Mouse (Mus musculus) heart, embryonic 15.5 days (tissue): ENCODE data around the gene Thap4. TPM values are rescaled to one million over a fixed set of nuclear protein-coding genes. Genes with fewer than 3 reads are reported as not detected.
"Not testable (repeated sequence)": the region's sequence is repeated elsewhere in the genome, so short reads cannot be mapped to it uniquely, and the experiment has no call there.

Experiments used
- ATAC-seq: fragments of 200-750 bp; cut with Nextera tagmentation; replicated peaks from 2 replicates; pipeline ENCODE4 v1.8.0; 2017; ENCODE audit warnings: low read depth, moderate TSS enrichment; ENCODE audit not compliant: insufficient number of reproducible peaks, insufficient read depth, low FRiP score
- H3K27ac ChIP-seq: fragments of 300-500 bp; sonication (generic); 2 replicates; pipeline ENCODE4 v1.5.1; 2015; ENCODE audit warnings: mild to moderate bottlenecking, inconsistent platforms
- H3K27me3 ChIP-seq: fragments of 300-500 bp; sonication (generic); 2 replicates; pipeline ENCODE4 v1.6.1; 2015; ENCODE audit warnings: inconsistent platforms
- H3K36me3 ChIP-seq: fragments of 300-500 bp; sonication (generic); 2 replicates; pipeline ENCODE4 v1.6.1; 2015; ENCODE audit warnings: mild to moderate bottlenecking, inconsistent platforms
- H3K4me1 ChIP-seq: fragments of 300-500 bp; sonication (generic); replicated peaks from 2 replicates; pipeline ENCODE4 v1.6.1; 2015; ENCODE audit warnings: inconsistent platforms
- H3K4me2 ChIP-seq: fragments of 300-500 bp; sonication (generic); 2 replicates; pipeline ENCODE4 v1.6.1; 2015; ENCODE audit warnings: inconsistent platforms, mild to moderate bottlenecking, moderate library complexity
- H3K4me3 ChIP-seq: fragments of 300-500 bp; sonication (generic); 2 replicates; pipeline ENCODE4 v1.5.1; 2015; ENCODE audit warnings: mild to moderate bottlenecking, inconsistent platforms
- H3K9ac ChIP-seq: fragments of 300-500 bp; sonication (generic); 2 replicates; pipeline ENCODE4 v1.6.1; 2015; ENCODE audit warnings: mild to moderate bottlenecking, inconsistent platforms
- H3K9me3 ChIP-seq: fragments of 300-500 bp; sonication (generic); replicated peaks from 2 replicates; pipeline ENCODE4 v1.6.1; 2016; ENCODE audit warnings: inconsistent platforms
- WGBS: fragments of 180-500 bp; shearing (Covaris S2); methylation state at CpG from one replicate; pipeline ENCODE4 v1.1.7; 2015; ENCODE audit warnings: mixed read lengths; 5-methylcytosine and 5-hydroxymethylcytosine counted together
- polyA plus RNA-seq: library from polyadenylated mRNA; unstranded; fragments of >200 nt; fragmentation: Nextera tagmentation; extraction: Ambion mirVana; gene quantifications from 2 replicates; pipeline ENCODE4 v1.2.1, GENCODE M21; 2015

Gene Thap4
- polyA plus RNA-seq, 1 experiment from 2014 or later: 51.4 TPM

DNA sequence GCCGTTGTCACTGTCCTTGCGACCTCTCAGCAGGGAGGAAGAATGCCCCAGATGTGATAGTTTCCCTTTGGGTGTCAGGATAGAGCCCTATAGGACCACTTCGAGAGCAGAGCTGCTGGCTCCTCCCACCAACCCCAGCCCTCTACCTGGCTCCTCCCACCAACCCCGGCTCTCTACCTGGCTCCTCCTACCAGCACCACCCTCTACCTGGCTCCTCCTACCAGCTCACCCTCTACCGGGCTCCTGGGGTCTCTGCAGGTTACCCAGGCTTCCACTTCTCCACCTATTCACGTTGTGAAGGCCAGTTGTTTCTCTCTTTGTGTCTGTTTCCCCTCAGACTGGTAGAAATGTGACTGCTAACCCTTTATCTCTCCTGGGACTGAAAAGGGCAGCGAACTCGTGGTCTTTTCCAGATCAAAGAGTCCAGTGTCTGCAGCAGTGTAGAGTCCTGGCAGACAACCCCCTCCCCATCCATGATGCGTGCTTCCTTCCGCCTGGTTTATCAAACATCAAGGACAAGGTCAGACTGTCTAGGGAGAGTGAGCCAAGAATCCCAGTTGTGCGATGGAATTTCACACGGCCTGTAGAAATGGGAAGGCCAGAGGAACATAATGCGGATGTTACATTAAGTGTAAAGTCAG is 86.8 kb downstream of the Thap4 start:
- Histone ChIP-seq H3K36me3 (no peaks in the 10 kb centered on the region), H3K4me2 (peak overlapping the region; percentile 81), H3K27ac (peak overlapping the region; percentile 77), H3K4me3 (no peak overlapping the region), H3K27me3 (no peaks in the 10 kb centered on the region), H3K4me1 (peaks cover 22% of the 10 kb centered on the region), H3K9me3 (no peaks in the 10 kb centered on the region), H3K9ac (no peak overlapping the region)
- WGBS: 15% methylated on average over 13 of the region's 13 CpGs
- ATAC-seq: peak; percentile 44; the same call in 1 of the 2 replicates

- not testable (repeated sequence) for H3K36me3 ChIP-seq, H3K4me3 ChIP-seq, H3K4me1 ChIP-seq, H3K9me3 ChIP-seq, H3K27ac ChIP-seq, H3K9ac ChIP-seq, ATAC-seq, H3K27me3 ChIP-seq, H3K4me2 ChIP-seq
Observed at GRCm38 (mm10) chr1:93658559-93658958, 96.1 kb downstream of the Thap4 start, which contains the start of gene Stk25. TSS of gene Stk25 (minus strand) at chr1:93658659.

GRCm38 (mm10) chr1:93657025-93657360 is 97.7 kb downstream of the Thap4 start:
- Histone ChIP-seq H3K27me3 (no peaks in the 10 kb centered on the region), H3K9me3 (no peaks in the 10 kb centered on the region), H3K4me2 (no peak overlapping the region), H3K27ac (no peak overlapping the region), H3K36me3 (no peaks in the 10 kb centered on the region), H3K4me3 (no peak overlapping the region), H3K4me1 (no peaks in the 10 kb centered on the region), H3K9ac (no peak overlapping the region)
- 74% methylated on average over 5 of the region's 5 CpGs for WGBS
- no peak for ATAC-seq

DNA sequence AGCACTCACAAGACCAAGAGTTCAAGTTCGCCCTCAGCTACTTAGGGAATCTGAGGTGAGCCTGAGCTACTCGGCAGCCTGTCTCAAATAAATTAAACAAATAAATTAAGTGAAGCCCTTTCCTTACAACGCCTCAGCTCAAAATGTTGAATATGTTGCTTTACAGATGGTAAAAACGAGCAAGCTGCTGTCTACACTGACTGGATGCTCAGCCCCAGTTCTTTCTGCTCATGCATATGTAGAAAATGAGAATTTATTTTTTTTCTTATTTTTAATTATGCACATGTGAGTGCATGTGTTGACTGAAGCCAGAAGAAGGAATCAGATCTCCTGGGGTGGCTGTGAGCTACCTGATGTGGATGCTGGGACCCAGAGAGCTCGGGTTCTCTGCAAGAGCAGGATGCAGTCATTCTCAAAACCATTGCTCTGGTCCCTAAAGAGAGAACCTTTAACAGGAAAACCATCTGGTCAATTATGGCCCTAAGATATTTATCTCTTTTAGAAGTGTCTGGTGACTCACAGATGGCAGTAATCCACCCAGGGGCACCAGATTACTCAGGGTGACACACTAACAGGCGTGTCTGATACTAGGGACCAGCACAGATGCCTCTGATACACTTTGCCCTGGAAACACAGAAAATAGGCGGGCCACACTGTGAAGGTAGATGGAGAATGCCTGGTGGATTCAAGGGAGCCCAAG is 98.2 kb downstream of the Thap4 start:
- no peak overlapping the region for H3K4me2 ChIP-seq
- no peak for ATAC-seq
- no peaks in the 10 kb centered on the region for H3K36me3 ChIP-seq
- H3K9me3 ChIP-seq: no peaks in the 10 kb centered on the region
- no peak overlapping the region for H3K27ac ChIP-seq
- no peak overlapping the region for H3K9ac ChIP-seq
- no peak overlapping the region for H3K4me3 ChIP-seq
- no peaks in the 10 kb centered on the region for H3K27me3 ChIP-seq
- H3K4me1 ChIP-seq: no peaks in the 10 kb centered on the region
- 68% methylated on average over 7 of the region's 7 CpGs for WGBS

DNA sequence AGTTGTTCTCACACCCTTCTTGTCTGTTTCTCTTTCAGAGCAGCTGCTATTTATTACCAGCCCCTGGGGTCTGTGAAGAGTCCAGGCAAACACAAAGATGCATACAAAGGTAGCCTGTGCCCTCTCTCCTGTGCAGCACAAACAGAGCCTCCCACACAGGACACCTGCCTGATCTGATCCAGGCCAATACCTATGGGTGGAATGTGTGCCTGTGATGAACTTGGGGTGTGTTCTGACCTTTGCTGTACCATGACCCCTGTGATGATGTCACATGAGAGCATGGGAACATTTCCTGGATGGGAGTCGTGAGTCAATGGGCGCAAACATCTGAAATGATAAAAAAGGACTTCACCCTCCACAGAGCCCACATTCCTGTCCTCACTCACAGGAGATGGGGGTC is 99.9 kb downstream of the Thap4 start:
- Histone ChIP-seq H3K27me3 (no peaks in the 10 kb centered on the region), H3K4me1 (no peaks in the 10 kb centered on the region), H3K9me3 (no peaks in the 10 kb centered on the region), H3K36me3 (no peaks in the 10 kb centered on the region), H3K4me3 (no peak overlapping the region), H3K9ac (no peak overlapping the region), H3K4me2 (no peak overlapping the region), H3K27ac (no peak overlapping the region)
- 43% methylated on average over 2 of the region's 2 CpGs for WGBS
- no peak for ATAC-seq

GRCm38 (mm10) chr1:93654275-93654674 is 100.4 kb downstream of the Thap4 start:
- Histone ChIP-seq H3K4me1 (no peaks in the 10 kb centered on the region), H3K27me3 (no peaks in the 10 kb centered on the region), H3K9me3 (no peaks in the 10 kb centered on the region), H3K9ac (no peak overlapping the region), H3K4me3 (no peak overlapping the region), H3K36me3 (no peaks in the 10 kb centered on the region), H3K27ac (no peak overlapping the region), H3K4me2 (no peak overlapping the region)
- 33% methylated on average over 2 of the region's 2 CpGs for WGBS
- no peak for ATAC-seq

Other genes with a start within 250 kb of the Thap4 start
- gene Farp2, start 242.8 kb downstream of the Thap4 start, polyA plus RNA-seq: 4.1 and 4.8 TPM in 2 replicates
- gene Stk25, start 96.2 kb downstream of the Thap4 start, polyA plus RNA-seq: 124 and 153 TPM in 2 replicates
- gene Bok, start 69.2 kb downstream of the Thap4 start, polyA plus RNA-seq: 38.2 and 51.3 TPM in 2 replicates
- gene Atg4b, start 3.4 kb downstream of the Thap4 start, polyA plus RNA-seq: 56.1 and 57.6 TPM in 2 replicates
- gene Dtymk, start 47.1 kb upstream of the Thap4 start, polyA plus RNA-seq: 147 and 156 TPM in 2 replicates
- 10.3 and 11.9 TPM in 2 replicates for gene Ing5, start 49.1 kb upstream of the Thap4 start, polyA plus RNA-seq
- 15.4 and 18.5 TPM in 2 replicates for gene D2hgdh, start 70.0 kb upstream of the Thap4 start, polyA plus RNA-seq
- 0.09 and 0.10 TPM in 2 replicates for gene Gal3st2, start 106.4 kb upstream of the Thap4 start, polyA plus RNA-seq
- not detected in 2 replicates for gene Gal3st2b, start 163.4 kb upstream of the Thap4 start, polyA plus RNA-seq
- gene Gal3st2c, start 235.6 kb upstream of the Thap4 start, polyA plus RNA-seq: 0.01 and 0.04 TPM in 2 replicates